Mouse (Mus musculus) liver, embryonic 16.5 days (tissue): ENCODE data around the gene Flt1. TPM values are rescaled to one million over a fixed set of nuclear protein-coding genes. Genes with fewer than 3 reads are reported as not detected.

ENCODE experiments used
- ATAC-seq: fragments of 200-750 bp; cut with Nextera tagmentation; 2 replicates; pipeline ENCODE4 v1.8.0; 2017; ENCODE audit warnings: low read depth, mild to moderate bottlenecking, moderate number of reproducible peaks, moderate library complexity
- H3K27ac ChIP-seq: fragments of 300-500 bp; sonication (generic); 2 replicates; pipeline ENCODE4 v1.5.1; 2014; ENCODE audit warnings: mild to moderate bottlenecking, low read length
- H3K27me3 ChIP-seq: fragments of 300-500 bp; sonication (generic); 2 replicates; pipeline ENCODE4 v1.6.1; 2014; ENCODE audit warnings: low read depth, low read length, mixed read lengths; ENCODE audit not compliant: control insufficient read depth, insufficient read depth
- H3K36me3 ChIP-seq: fragments of 300-500 bp; sonication (generic); 2 replicates; pipeline ENCODE4 v1.6.1; 2014; ENCODE audit warnings: mild to moderate bottlenecking; ENCODE audit not compliant: control insufficient read depth, insufficient read depth
- H3K4me1 ChIP-seq: fragments of 300-500 bp; sonication (generic); 2 replicates; pipeline ENCODE4 v1.6.1; 2014; ENCODE audit warnings: low read depth, low read length, mixed read lengths; ENCODE audit not compliant: control insufficient read depth
- H3K4me2 ChIP-seq: fragments of 300-500 bp; sonication (generic); 2 replicates; pipeline ENCODE4 v1.6.1; 2014; ENCODE audit warnings: low read depth, low read length, mixed read lengths
- H3K4me3 ChIP-seq: fragments of 300-500 bp; sonication (generic); 2 replicates; pipeline ENCODE4 v1.5.1; 2014; ENCODE audit warnings: low read depth, mild to moderate bottlenecking, low read length
- H3K9ac ChIP-seq: fragments of 300-500 bp; sonication (generic); 2 replicates; pipeline ENCODE4 v1.6.1; 2014; ENCODE audit warnings: low read depth, low read length
- H3K9me3 ChIP-seq: fragments of 300-500 bp; sonication (generic); replicated peaks from 2 replicates; pipeline ENCODE4 v1.6.1; 2016; ENCODE audit warnings: low read length; ENCODE audit not compliant: control insufficient read depth
- WGBS: fragments of 180-500 bp; shearing (Covaris S2); extraction: QIAGEN DNeasy Blood & Tissue Kit; methylation state at CpG from one replicate; pipeline ENCODE4 v1.1.7; 2014; ENCODE audit not compliant: insufficient replicate concordance; 5-methylcytosine and 5-hydroxymethylcytosine counted together
- polyA plus RNA-seq: library from polyadenylated mRNA; unstranded; fragments of >200 nt; fragmentation: Nextera tagmentation; extraction: Ambion mirVana; gene quantifications from 2 replicates; pipeline ENCODE4 v1.2.1, GENCODE M21; 2015

Gene Flt1
- polyA plus RNA-seq, 1 experiment from 2014 or later = 3.3 TPM

DNA sequence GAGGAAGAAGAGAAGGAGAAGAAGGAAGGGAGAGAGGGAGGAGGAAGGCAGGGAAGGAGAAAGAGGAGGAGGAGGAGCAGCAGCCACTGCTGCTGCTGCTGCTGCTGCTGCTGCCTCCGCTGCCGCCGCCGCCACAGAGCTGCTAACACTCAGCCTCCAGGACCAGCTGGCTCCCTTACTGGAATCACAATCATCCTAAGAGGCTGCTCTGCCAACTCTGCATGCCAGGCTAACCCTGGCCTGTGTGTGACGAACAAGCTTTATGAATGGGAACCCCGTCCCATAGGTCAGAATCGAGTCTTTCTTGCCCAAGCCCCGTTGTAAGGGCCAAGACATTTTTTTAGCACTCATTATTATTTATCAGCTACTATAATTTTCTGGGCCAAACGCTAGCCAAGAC is 9.5 kb downstream of the Flt1 start:
- Histone ChIP-seq H3K9me3 (no peaks in the 10 kb centered on the region), H3K36me3 (no peaks in the 10 kb centered on the region), H3K27me3 (peaks cover 4% of the 10 kb centered on the region), H3K4me1 (no peaks in the 10 kb centered on the region), H3K4me3 (no peak overlapping the region), H3K27ac (no peak overlapping the region), H3K4me2 (no peak overlapping the region), H3K9ac (no peak overlapping the region)
- 76% methylated on average over 9 of the region's 9 CpGs for WGBS
- ATAC-seq = no peak

DNA sequence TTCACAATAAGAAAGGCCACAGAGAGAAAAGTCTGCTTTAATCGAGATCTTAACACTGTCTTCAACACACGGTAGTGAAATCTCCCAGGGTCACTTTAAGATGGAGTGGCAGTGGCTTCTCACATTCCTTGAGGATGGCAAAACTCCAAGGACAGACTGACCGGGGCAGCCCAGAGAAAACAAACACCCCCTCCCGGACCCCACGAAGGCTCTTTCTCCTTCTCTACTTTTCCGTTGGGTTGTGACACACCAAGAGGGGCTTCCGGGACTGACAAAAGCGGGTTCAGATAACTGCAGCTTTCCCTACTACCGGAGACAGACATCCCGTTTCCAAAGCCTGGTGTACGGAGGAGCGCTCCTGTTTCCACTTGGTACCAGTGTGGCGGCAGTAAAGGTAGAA is 10.4 kb downstream of the Flt1 start:
- 71% methylated on average over 13 of the region's 13 CpGs for WGBS
- no peak overlapping the region for H3K27ac ChIP-seq

GRCm38 (mm10) chr5:147708500-147708899 is 17.3 kb downstream of the Flt1 start:
- no peak overlapping the region for H3K27ac ChIP-seq
- no peaks in the 10 kb centered on the region for H3K4me1 ChIP-seq
- no peak for ATAC-seq
- no peak overlapping the region for H3K9ac ChIP-seq
- H3K4me3 ChIP-seq = no peak overlapping the region
- no peaks in the 10 kb centered on the region for H3K36me3 ChIP-seq
- no peak overlapping the region for H3K4me2 ChIP-seq
- no peaks in the 10 kb centered on the region for H3K9me3 ChIP-seq
- 60% methylated on average over 4 of the region's 4 CpGs for WGBS
- no peaks in the 10 kb centered on the region for H3K27me3 ChIP-seq

More for the DNA sequence above, 10.4 kb downstream of the Flt1 start:
- no peak overlapping the region for H3K4me2 ChIP-seq
- H3K36me3 ChIP-seq = no peaks in the 10 kb centered on the region
- no peak for ATAC-seq
- H3K9ac ChIP-seq = no peak overlapping the region
- peaks cover 2% of the 10 kb centered on the region; the same call in 1 of the 2 replicates for H3K27me3 ChIP-seq
- no peaks in the 10 kb centered on the region for H3K9me3 ChIP-seq
- no peak overlapping the region for H3K4me3 ChIP-seq
- H3K4me1 ChIP-seq = no peaks in the 10 kb centered on the region

GRCm38 (mm10) chr5:147707479-147707878 is 18.3 kb downstream of the Flt1 start:
- Histone ChIP-seq H3K36me3 (no peaks in the 10 kb centered on the region), H3K4me2 (no peak overlapping the region), H3K4me3 (no peak overlapping the region), H3K9me3 (no peaks in the 10 kb centered on the region), H3K27me3 (no peaks in the 10 kb centered on the region), H3K27ac (no peak overlapping the region), H3K9ac (no peak overlapping the region), H3K4me1 (no peaks in the 10 kb centered on the region)
- ATAC-seq = no peak
- 34% methylated on average over 4 of the region's 4 CpGs for WGBS

DNA sequence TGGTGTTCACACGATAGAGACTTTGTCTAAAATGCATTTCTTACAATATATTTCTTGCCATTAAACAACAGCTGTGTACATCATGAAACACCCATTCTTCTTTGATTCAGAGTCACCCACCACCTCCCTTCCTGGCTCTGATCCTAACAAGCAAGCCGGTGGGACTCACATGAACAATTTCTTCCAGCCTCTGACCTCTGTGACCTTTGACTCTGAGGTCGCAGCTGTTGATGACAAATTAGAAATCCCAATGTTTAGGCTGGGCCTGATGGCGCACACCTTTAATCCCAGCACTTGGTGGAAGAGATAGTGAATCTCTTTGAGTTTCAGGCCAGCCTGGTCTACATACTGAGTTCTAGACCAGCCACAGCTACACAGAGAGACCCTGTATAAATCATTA is 20.9 kb downstream of the Flt1 start:
- Histone ChIP-seq H3K4me3 (no peak overlapping the region), H3K9ac (no peak overlapping the region), H3K27me3 (no peaks in the 10 kb centered on the region), H3K36me3 (no peaks in the 10 kb centered on the region), H3K4me1 (no peaks in the 10 kb centered on the region), H3K9me3 (no peaks in the 10 kb centered on the region), H3K27ac (no peak overlapping the region), H3K4me2 (no peak overlapping the region)
- WGBS = 54% methylated on average over 4 of the region's 4 CpGs
- no peak for ATAC-seq

DNA sequence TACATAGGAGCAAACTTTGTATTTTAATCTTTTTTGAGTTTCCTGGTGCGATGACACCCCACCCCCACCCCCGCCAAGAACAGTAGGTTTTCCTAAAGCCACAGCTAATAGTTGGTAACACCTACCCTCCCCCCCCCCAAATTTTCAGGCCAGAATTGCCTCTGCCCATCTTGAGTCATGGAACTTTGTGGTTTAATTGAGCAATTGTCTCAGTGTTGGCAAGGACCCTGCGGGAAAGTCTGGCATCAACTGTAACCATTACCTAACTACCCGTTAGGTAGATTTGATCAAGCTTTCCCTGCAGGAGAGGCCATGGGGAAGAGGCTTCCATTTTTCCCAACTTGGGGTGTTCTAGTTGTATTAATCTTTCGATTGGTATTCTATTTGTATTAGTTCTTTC is 23.4 kb downstream of the Flt1 start:
- ATAC-seq = no peak
- Histone ChIP-seq H3K4me3 (no peak overlapping the region), H3K9ac (no peak overlapping the region), H3K4me1 (no peaks in the 10 kb centered on the region), H3K27me3 (no peaks in the 10 kb centered on the region), H3K36me3 (no peaks in the 10 kb centered on the region), H3K4me2 (no peak overlapping the region), H3K27ac (no peak overlapping the region), H3K9me3 (no peaks in the 10 kb centered on the region)
- 49% methylated on average over 5 of the region's 5 CpGs for WGBS

GRCm38 (mm10) chr5:147701024-147701423 is 24.8 kb downstream of the Flt1 start:
- Histone ChIP-seq H3K4me1 (no peaks in the 10 kb centered on the region), H3K4me2 (no peak overlapping the region), H3K27me3 (no peaks in the 10 kb centered on the region), H3K4me3 (no peak overlapping the region), H3K9me3 (no peaks in the 10 kb centered on the region), H3K36me3 (no peaks in the 10 kb centered on the region), H3K27ac (no peak overlapping the region), H3K9ac (no peak overlapping the region)
- ATAC-seq = no peak
- 74% methylated on average over 3 of the region's 3 CpGs for WGBS

DNA sequence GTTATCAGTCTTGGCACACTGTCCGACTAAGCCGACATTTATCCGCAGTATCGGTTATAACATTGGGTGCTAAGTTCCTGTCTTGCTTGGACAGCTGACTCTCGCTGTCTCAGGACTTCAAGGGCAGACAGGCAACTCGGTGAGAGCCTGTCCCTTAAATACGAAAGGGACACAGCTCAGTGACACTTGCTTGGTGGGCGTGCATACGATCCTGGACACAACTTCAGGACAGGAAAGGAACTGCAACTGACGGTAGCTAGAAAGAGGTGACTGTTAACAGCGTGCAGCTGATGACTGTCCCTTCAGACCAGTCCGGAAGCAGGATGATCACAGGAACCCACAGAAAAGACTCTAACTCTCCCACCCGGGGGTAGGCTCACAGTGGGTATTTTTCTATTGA is 27.8 kb downstream of the Flt1 start:
- Histone ChIP-seq H3K27ac (no peak overlapping the region), H3K4me3 (no peak overlapping the region), H3K27me3 (no peaks in the 10 kb centered on the region), H3K4me2 (no peak overlapping the region), H3K4me1 (no peaks in the 10 kb centered on the region), H3K9ac (no peak overlapping the region), H3K36me3 (no peaks in the 10 kb centered on the region), H3K9me3 (no peaks in the 10 kb centered on the region)
- WGBS = 44% methylated on average over 13 of the region's 13 CpGs
- ATAC-seq = no peak

DNA sequence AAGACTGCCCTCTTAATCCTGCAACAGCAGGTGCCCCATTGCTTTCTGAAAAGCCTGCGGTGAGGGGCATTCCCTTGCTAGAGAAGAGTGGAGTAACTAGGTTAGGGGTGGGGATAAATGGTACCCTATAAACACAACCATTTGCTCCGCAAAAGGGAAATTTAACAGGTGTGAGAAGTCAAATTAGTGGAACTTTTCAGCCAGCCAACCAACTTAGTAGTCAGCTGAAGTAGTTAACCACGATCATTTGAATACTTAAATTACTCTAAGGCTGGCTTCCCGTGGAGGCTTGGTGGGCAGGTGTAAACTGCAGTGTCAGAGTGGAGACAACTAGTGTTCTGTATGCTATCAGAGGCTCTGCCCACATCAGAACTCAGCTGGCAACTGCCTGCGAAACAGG is 28.6 kb downstream of the Flt1 start:
- Histone ChIP-seq H3K4me2 (no peak overlapping the region), H3K36me3 (no peaks in the 10 kb centered on the region), H3K9ac (no peak overlapping the region), H3K27ac (no peak overlapping the region), H3K9me3 (no peaks in the 10 kb centered on the region; the same call in 1 of the 2 replicates), H3K27me3 (no peaks in the 10 kb centered on the region), H3K4me3 (no peak overlapping the region), H3K4me1 (no peaks in the 10 kb centered on the region)
- 50% methylated on average over 5 of the region's 5 CpGs for WGBS
- no peak for ATAC-seq

DNA sequence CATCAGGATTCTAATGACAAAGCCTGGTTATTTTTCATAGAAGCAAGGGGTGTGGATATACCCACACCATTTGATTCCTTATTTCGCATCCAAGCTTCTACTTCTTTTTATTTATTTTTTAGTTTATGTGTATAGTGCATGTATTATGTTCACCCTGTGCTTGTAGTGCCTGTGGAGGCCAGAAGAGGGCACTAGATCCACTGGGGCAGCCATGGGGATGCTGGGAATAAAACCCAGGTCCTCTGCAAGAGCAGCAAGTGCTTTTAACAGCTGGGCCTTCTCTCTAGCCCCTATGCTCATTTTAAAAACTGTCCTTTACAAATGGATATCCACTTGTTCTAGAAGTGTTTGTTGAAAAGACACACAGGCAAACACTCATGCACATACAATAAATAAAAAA is 33.2 kb downstream of the Flt1 start:
- no peaks in the 10 kb centered on the region for H3K27me3 ChIP-seq
- H3K36me3 ChIP-seq = no peaks in the 10 kb centered on the region
- WGBS = 58% methylated on average over 1 of the region's 1 CpGs
- no peaks in the 10 kb centered on the region for H3K4me1 ChIP-seq
- ATAC-seq = no peak
- no peak overlapping the region for H3K4me3 ChIP-seq
- no peak overlapping the region for H3K4me2 ChIP-seq
- H3K9ac ChIP-seq = no peak overlapping the region
- H3K9me3 ChIP-seq = no peaks in the 10 kb centered on the region; the same call in 1 of the 2 replicates
- H3K27ac ChIP-seq = no peak overlapping the region
